Mouse (Mus musculus) midbrain, postnatal 0 days (tissue): ENCODE results near the gene Cyp4a10. TPM values are rescaled to one million over a fixed set of nuclear protein-coding genes. Genes with fewer than 3 reads are reported as not detected.
"Not testable (repeated sequence)": the region's sequence is repeated elsewhere in the genome, so short reads cannot be mapped to it uniquely, and the experiment has no call there.

Source experiments
- ATAC-seq: fragments of 200-750 bp; cut with Nextera tagmentation; 2 replicates; pipeline ENCODE4 v1.8.0; 2017; ENCODE audit warnings: moderate number of reproducible peaks, mild to moderate bottlenecking, moderate TSS enrichment, moderate library complexity; ENCODE audit not compliant: low FRiP score
- DNase-seq: peaks from one replicate; pipeline ENCODE4 v3.0.0-alpha.2; 2015; ENCODE audit warnings: low spot score
- H3K27ac ChIP-seq: fragments of 300-500 bp; sonication (generic); 2 replicates; pipeline ENCODE4 v1.5.1; 2014; ENCODE audit warnings: low read depth, mild to moderate bottlenecking, low read length, mixed read lengths
- H3K27me3 ChIP-seq: fragments of 300-500 bp; sonication (generic); 2 replicates; pipeline ENCODE4 v1.6.1; 2014; ENCODE audit warnings: low read length, control low read depth, mixed read lengths; ENCODE audit not compliant: insufficient read depth
- H3K36me3 ChIP-seq: fragments of 300-500 bp; sonication (generic); 2 replicates; pipeline ENCODE4 v1.6.1; 2014; ENCODE audit warnings: low read length, control low read depth, mixed read lengths; ENCODE audit not compliant: insufficient read depth
- H3K4me1 ChIP-seq: fragments of 300-500 bp; sonication (generic); 2 replicates; pipeline ENCODE4 v1.6.1; 2014; ENCODE audit warnings: mild to moderate bottlenecking, control low read depth, antibody characterized with exemption, low read length, mixed read lengths; ENCODE audit not compliant: insufficient read depth
- H3K4me2 ChIP-seq: fragments of 300-500 bp; sonication (generic); 2 replicates; pipeline ENCODE4 v1.6.1; 2014; ENCODE audit warnings: low read depth, mild to moderate bottlenecking, low read length, mixed read lengths; ENCODE audit not compliant: poor library complexity, severe bottlenecking
- H3K4me3 ChIP-seq: fragments of 300-500 bp; sonication (generic); 2 replicates; pipeline ENCODE4 v1.5.1; 2014; ENCODE audit warnings: low read depth, mild to moderate bottlenecking, low read length, moderate library complexity
- H3K9ac ChIP-seq: fragments of 300-500 bp; sonication (generic); replicated peaks from 2 replicates; pipeline ENCODE4 v1.6.1; 2014; ENCODE audit warnings: mild to moderate bottlenecking, low read length, moderate library complexity, mixed read lengths; ENCODE audit not compliant: poor library complexity, severe bottlenecking
- H3K9me3 ChIP-seq: fragments of 300-500 bp; sonication (generic); 2 replicates; pipeline ENCODE4 v1.6.1; 2016; ENCODE audit warnings: low read length, control low read depth
- CTCF ChIP-seq: IDR thresholded peaks from 2 replicates; pipeline ENCODE4 v1.5.1; 2016; ENCODE audit warnings: antibody characterized with exemption, mild to moderate bottlenecking
- WGBS: fragments of 180-500 bp; shearing (Covaris S2); extraction: QIAGEN DNeasy Blood & Tissue Kit; methylation state at CpG from one replicate; pipeline ENCODE4 v1.1.7; 2014; 5-methylcytosine and 5-hydroxymethylcytosine counted together
- polyA plus RNA-seq: library from polyadenylated mRNA; unstranded; fragments of >200 nt; fragmentation: Nextera tagmentation; extraction: Ambion mirVana; gene quantifications from 2 replicates; pipeline ENCODE4 v1.2.1, GENCODE M21; 2015
- total RNA-seq: library from RNA; depleted of rRNA; stranded (reverse); fragments of >200 nt; gene quantifications from 2 replicates; pipeline ENCODE4 v1.2.3, GENCODE M21; 2014

The Cyp4a10 gene
- total and polyA plus RNA-seq, 2 experiments from 2014 or later = not detected

- Histone ChIP-seq H3K4me2 (no peak overlapping the region), H3K36me3 (no peaks in the 10 kb centered on the region)
- DNase-seq = no peak
These were observed 39.9 kb downstream of the Cyp4a10 start for GRCm38 (mm10) chr4:115557861-115558561.

GRCm38 (mm10) chr4:115561236-115561635, 43.2 kb downstream of the Cyp4a10 start:
- DNase-seq, H3K36me3 ChIP-seq, H3K4me2 ChIP-seq, H3K27me3 ChIP-seq, H3K4me3 ChIP-seq, H3K27ac ChIP-seq, H3K9ac ChIP-seq, H3K4me1 ChIP-seq, ATAC-seq, H3K9me3 ChIP-seq: not testable (repeated sequence)
- 50% methylated on average over 5 of the region's 5 CpGs for WGBS

More at GRCm38 (mm10) chr4:115557861-115558561, 39.9 kb downstream of the Cyp4a10 start:
- no peak for TF ChIP-seq CTCF
- no peak for ATAC-seq
- Histone ChIP-seq H3K27me3 (no peaks in the 10 kb centered on the region), H3K4me1 (no peaks in the 10 kb centered on the region), H3K9ac (no peak overlapping the region), H3K9me3 (no peaks in the 10 kb centered on the region), H3K27ac (no peak overlapping the region), H3K4me3 (no peak overlapping the region)
- WGBS = 45% methylated on average over 4 of the region's 4 CpGs

- H3K36me3 ChIP-seq = no peaks in the 10 kb centered on the region
- no peak within 1 kb of the TSS for H3K27ac ChIP-seq
- no peak for TF ChIP-seq CTCF
- DNase-seq (no peak), ATAC-seq (no peak)
- H3K4me1 ChIP-seq = no peaks in the 10 kb centered on the region
- H3K9ac ChIP-seq = no peak within 1 kb of the TSS
- WGBS = 86% methylated on average over 3 of the region's 3 CpGs
- no peaks in the 10 kb centered on the region for H3K27me3 ChIP-seq
- H3K4me3 ChIP-seq = no peak within 1 kb of the TSS
- no peak within 1 kb of the TSS for H3K4me2 ChIP-seq
- H3K9me3 ChIP-seq = no peaks in the 10 kb centered on the region
These were observed 45.3 kb downstream of the Cyp4a10 start, which contains the start of gene Cyp4a31 for GRCm38 (mm10) chr4:115563401-115563800. Gene Cyp4a31 (plus strand): TSS chr4:115563649.

GRCm38 (mm10) chr4:115564469-115565225, 46.6 kb downstream of the Cyp4a10 start:
- H3K9me3 ChIP-seq, H3K4me2 ChIP-seq, H3K4me3 ChIP-seq, H3K27me3 ChIP-seq, DNase-seq, H3K9ac ChIP-seq, ATAC-seq, H3K4me1 ChIP-seq, H3K27ac ChIP-seq, H3K36me3 ChIP-seq: not testable (repeated sequence)
- WGBS = 84% methylated on average over 6 of the region's 6 CpGs

GRCm38 (mm10) chr4:115575255-115575654, 57.2 kb downstream of the Cyp4a10 start:
- H3K27ac ChIP-seq = no peak overlapping the region
- H3K27me3 ChIP-seq = no peaks in the 10 kb centered on the region
- no peak overlapping the region for H3K4me2 ChIP-seq
- DNase-seq = no peak
- no peaks in the 10 kb centered on the region for H3K36me3 ChIP-seq
- no peak for TF ChIP-seq CTCF
- H3K9me3 ChIP-seq = no peaks in the 10 kb centered on the region
- no peak for ATAC-seq
- H3K4me3 ChIP-seq = no peak overlapping the region
- no peak overlapping the region for H3K9ac ChIP-seq
- 74% methylated on average over 3 of the region's 3 CpGs for WGBS
- H3K4me1 ChIP-seq = no peaks in the 10 kb centered on the region

GRCm38 (mm10) chr4:115575776-115576175, 57.7 kb downstream of the Cyp4a10 start:
- Histone ChIP-seq H3K4me1 (no peaks in the 10 kb centered on the region), H3K4me3 (no peak overlapping the region), H3K36me3 (no peaks in the 10 kb centered on the region), H3K27ac (no peak overlapping the region), H3K9me3 (no peaks in the 10 kb centered on the region), H3K27me3 (no peaks in the 10 kb centered on the region), H3K4me2 (no peak overlapping the region), H3K9ac (no peak overlapping the region)
- TF ChIP-seq CTCF = no peak
- DNase-seq (no peak), ATAC-seq (0 out of 2 replicates have a peak, but pooled peaks have one; percentile 3)
- WGBS = 80% methylated on average over 2 of the region's 2 CpGs
